Mouse (Mus musculus) kidney, adult 2 months (tissue): Measurements from ENCODE around the gene Stk40.

Experiments used
- CTCF ChIP-seq: fragments of 200-500 bp; conservative IDR thresholded peaks from 2 replicates; pipeline ENCODE4 v1.5.1; 2011; ENCODE audit warnings: low read depth, mild to moderate bottlenecking, control low read depth, low read length, moderate library complexity, mixed read lengths; ENCODE audit not compliant: insufficient read depth, insufficient read length
- POLR2A ChIP-seq: fragments of 200-500 bp; IDR thresholded peaks from one replicate; pipeline ENCODE4 v1.6.1; 2011; ENCODE audit warnings: low read depth, low read length, control low read depth

DNA sequence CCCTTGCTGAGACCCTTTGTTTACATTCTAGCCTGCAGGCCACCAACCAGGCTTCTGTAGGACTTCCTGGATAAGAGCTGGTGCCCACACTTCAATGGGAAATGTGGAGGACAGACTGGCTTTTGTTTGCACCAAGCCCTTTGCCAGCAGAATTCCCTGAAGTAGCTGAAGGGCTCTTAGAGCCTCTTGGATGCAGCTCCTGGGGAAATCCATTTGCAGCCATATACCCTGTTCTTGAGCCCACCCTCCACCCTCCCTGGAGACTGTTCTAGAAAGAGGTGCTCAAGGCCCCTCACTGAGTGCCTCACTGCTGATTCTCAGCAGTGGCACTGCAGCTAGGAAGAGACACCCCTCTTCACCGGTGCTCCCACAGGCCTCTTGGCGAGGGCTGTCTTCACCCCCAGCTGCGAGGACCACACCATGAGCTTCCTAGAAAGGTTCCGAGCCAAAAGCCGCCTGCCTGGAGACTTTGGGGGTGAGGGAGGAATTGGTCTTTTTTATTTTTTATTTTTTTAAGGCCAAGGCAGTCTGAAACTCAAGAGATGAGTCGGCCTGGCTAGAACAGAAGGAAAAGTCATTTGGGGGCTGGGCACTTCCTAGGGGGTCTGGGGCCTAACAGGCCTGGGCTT, 29.0 kb downstream of the Stk40 start:
- TF ChIP-seq CTCF (no peak), POLR2A (no peak)
